Mouse (Mus musculus) forebrain, postnatal 0 days (tissue): ENCODE results near the gene Stn1. TPM values are rescaled to one million over a fixed set of nuclear protein-coding genes. Genes with fewer than 3 reads are reported as not detected.

Source experiments
- ATAC-seq: fragments of 200-750 bp; cut with Nextera tagmentation; 2 replicates; pipeline ENCODE4 v1.8.0; 2017; ENCODE audit warnings: mild to moderate bottlenecking, moderate library complexity
- DNase-seq: peaks from one replicate; pipeline ENCODE4 v3.0.0-alpha.2; 2015
- H3K27ac ChIP-seq: fragments of 300-500 bp; sonication (generic); 2 replicates; pipeline ENCODE4 v1.5.1; 2014; ENCODE audit warnings: low read depth, mild to moderate bottlenecking, antibody characterized with exemption, low read length, moderate library complexity, mixed read lengths
- H3K27me3 ChIP-seq: fragments of 300-500 bp; sonication (generic); 2 replicates; pipeline ENCODE4 v1.6.1; 2014; ENCODE audit warnings: mild to moderate bottlenecking, low read length, mixed read lengths; ENCODE audit not compliant: insufficient read depth
- H3K36me3 ChIP-seq: fragments of 300-500 bp; sonication (generic); 2 replicates; pipeline ENCODE4 v1.6.1; 2014; ENCODE audit warnings: mild to moderate bottlenecking, moderate library complexity; ENCODE audit not compliant: insufficient read depth
- H3K4me1 ChIP-seq: fragments of 300-500 bp; sonication (generic); 2 replicates; pipeline ENCODE4 v1.6.1; 2014; ENCODE audit warnings: antibody characterized with exemption; ENCODE audit not compliant: insufficient read depth
- H3K4me2 ChIP-seq: fragments of 300-500 bp; sonication (generic); 2 replicates; pipeline ENCODE4 v1.6.1; 2014; ENCODE audit warnings: low read depth, mild to moderate bottlenecking, moderate library complexity
- H3K4me3 ChIP-seq: fragments of 300-500 bp; sonication (generic); 2 replicates; pipeline ENCODE4 v1.5.1; 2014; ENCODE audit warnings: low read depth, low read length, mixed read lengths
- H3K9ac ChIP-seq: fragments of 300-500 bp; sonication (generic); 2 replicates; pipeline ENCODE4 v1.6.1; 2014; ENCODE audit warnings: mild to moderate bottlenecking
- H3K9me3 ChIP-seq: fragments of 300-500 bp; sonication (generic); 2 replicates; pipeline ENCODE4 v1.6.1; 2016; ENCODE audit warnings: low read length
- CTCF ChIP-seq: sonication (generic); IDR thresholded peaks from 2 replicates; pipeline ENCODE4 v1.5.1; 2016; ENCODE audit warnings: antibody characterized with exemption, control low read depth, low read depth
- WGBS: fragments of 180-500 bp; shearing (Covaris S2); extraction: QIAGEN DNeasy Blood & Tissue Kit; methylation state at CpG from one replicate; pipeline ENCODE4 v1.1.7; 2014; 5-methylcytosine and 5-hydroxymethylcytosine counted together
- polyA plus RNA-seq: library from polyadenylated mRNA; unstranded; fragments of >200 nt; fragmentation: Nextera tagmentation; extraction: Ambion mirVana; gene quantifications from 2 replicates; pipeline ENCODE4 v1.2.1, GENCODE M21; 2015
- total RNA-seq: library from RNA; depleted of rRNA; stranded (reverse); fragments of >200 nt; gene quantifications from 2 replicates; pipeline ENCODE4 v1.2.3, GENCODE M21; 2014

Gene Stn1
- total and polyA plus RNA-seq, 2 experiments from 2014 or later: 19.6 to 20.9 TPM

DNA sequence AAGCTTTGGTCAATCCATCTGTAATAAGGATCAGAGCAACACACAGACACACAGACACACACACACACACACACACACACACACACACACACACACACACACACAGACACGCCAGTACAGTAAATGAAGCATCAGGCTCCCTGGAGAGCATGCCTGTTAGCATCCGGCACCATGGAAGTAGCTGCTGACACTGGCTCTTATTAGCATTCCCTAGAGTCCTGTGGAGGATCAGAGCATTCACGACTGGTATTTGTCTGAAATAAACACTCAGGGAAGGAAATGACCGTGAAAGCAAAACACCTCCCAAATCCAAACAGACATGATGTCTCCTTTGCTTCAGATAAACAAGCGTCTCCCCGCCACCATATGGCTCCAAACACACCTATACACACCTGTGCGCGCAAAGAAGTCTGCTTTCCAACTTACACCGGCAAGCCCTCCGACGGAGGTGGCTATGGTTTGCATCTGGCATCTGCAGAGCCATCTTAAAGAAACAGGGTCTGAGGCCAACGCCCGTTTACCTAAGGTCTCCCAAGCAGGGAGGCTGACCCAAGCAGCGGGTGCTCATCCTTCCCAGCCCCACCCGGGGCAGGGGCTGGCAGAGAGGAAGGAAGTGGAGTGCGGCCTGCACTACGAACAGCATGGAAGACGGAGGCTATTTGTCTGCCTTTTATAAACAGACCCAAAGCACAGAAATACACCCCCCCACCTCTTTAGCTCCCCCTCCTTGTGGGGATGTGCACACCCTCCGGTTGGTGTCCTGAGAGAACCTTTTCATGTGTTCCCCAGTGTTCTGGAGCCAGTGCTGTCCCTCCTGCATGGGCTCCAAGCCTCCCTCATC is 77.0 kb downstream of the Stn1 start:
- Histone ChIP-seq H3K4me2 (no peak overlapping the region), H3K9me3 (no peaks in the 10 kb centered on the region), H3K36me3 (no peaks in the 10 kb centered on the region), H3K4me3 (no peak overlapping the region), H3K9ac (no peak overlapping the region), H3K27me3 (no peaks in the 10 kb centered on the region), H3K27ac (no peak overlapping the region), H3K4me1 (0 out of 2 replicates have a peak, but pooled peaks cover 7% of the 10 kb centered on the region)
- no peak for TF ChIP-seq CTCF
- ATAC-seq (no peak), DNase-seq (no peak)
- 67% methylated on average over 19 of the region's 19 CpGs for WGBS

DNA sequence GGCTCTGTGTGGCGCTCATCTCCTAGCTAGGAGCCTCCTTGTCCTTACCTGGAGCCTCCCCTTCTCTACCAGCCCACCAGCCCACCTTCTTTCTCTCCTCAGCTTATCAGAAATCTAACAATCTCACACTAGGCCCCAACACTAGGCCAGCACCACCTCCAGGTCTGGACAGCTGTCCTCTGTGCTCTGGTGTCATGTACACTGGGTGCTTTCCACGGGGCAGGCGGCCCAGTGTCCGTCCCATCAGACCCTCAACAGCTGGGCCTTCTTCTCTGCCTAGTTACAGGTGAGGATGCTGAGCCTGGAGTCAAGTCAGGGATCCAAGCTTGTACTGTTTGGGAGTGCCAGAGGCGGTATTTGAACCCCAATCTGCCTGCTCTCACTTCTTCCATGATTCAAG is 78.1 kb downstream of the Stn1 start:
- no peaks in the 10 kb centered on the region for H3K36me3 ChIP-seq

DNA sequence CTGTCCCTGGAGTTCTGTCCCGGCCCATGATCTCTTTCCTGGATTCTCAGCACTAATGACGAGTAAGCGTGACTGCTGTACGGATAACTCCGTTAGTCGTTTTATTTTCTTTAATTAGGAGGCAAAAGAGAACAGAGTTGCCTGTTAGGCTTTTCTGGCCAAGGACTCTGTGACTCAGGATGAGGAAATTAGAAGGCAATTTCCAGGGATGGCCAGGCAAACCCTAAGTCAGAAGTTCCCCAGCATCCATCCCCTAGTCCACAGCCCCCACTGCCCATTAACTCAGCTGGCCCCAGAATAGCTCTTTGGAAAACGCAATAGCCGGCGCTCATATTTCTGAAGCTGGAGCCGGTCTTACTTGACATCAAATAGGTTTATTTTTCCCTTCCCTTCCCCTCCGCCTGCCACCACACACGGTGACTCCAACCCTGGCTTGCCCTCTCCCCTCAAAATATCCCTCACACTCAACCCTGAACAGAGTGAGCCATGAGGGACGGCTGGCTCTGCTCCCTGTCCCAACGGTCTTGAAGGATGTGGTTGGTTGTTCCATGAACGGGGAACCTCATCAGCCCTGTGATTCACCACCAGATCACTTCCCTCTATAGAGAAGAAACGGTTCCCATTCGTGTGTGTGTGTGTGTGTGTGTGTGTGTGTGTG is 78.7 kb downstream of the Stn1 start:
- Histone ChIP-seq H3K27me3 (no peaks in the 10 kb centered on the region), H3K4me3 (no peak overlapping the region), H3K9me3 (no peaks in the 10 kb centered on the region), H3K27ac (no peak overlapping the region), H3K36me3 (no peaks in the 10 kb centered on the region), H3K4me2 (no peak overlapping the region), H3K9ac (no peak overlapping the region), H3K4me1 (peaks cover 16% of the 10 kb centered on the region; the same call in 1 of the 2 replicates)
- no peak for ATAC-seq
- no peak for DNase-seq
- 60% methylated on average over 17 of the region's 17 CpGs for WGBS
- no peak for TF ChIP-seq CTCF

More for the DNA sequence above, 78.1 kb downstream of the Stn1 start:
- ATAC-seq (no peak), DNase-seq (no peak)
- Histone ChIP-seq H3K9me3 (no peaks in the 10 kb centered on the region), H3K27me3 (no peaks in the 10 kb centered on the region), H3K4me3 (no peak overlapping the region), H3K4me1 (peaks cover 11% of the 10 kb centered on the region; the same call in 1 of the 2 replicates), H3K9ac (no peak overlapping the region), H3K4me2 (no peak overlapping the region), H3K27ac (no peak overlapping the region)
- 91% methylated on average over 5 of the region's 5 CpGs for WGBS
- TF ChIP-seq CTCF: no peak

DNA sequence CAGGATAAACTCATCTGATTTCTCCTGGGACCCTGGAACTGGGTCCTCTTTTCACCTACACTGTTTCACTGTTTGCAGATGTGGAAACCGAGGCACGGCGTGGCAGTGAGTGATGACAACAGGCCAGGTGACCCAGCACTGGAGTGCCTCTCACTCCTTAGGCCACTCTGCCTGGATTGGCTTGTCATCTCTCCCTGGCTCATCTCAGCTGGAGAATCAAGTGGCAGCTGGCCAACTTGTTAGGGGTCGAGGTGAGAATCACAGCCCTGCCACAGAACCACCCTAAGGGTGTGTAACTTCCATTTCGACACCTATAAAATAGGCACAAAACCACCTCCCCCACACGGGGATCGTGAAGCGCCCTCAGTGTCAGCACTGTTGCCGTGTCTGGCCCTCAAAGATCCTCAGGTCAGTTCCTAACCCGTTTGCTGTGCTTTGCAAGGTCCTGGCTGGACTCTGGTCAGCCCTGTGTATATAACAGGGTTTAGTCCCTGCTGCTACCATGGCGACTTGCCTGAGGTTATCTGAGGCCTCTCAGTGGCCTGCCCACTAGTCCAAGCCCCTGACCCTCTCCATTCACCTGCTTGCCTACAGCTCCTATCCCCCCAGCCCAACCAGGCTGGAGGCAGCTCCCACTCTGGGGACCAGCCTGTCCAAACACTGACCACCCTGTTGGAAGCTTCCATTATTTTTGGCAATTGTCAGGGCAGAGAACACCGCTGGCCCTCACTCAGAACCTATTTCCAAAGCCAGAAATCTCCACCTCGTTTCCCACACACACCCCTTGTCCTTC is 79.4 kb downstream of the Stn1 start:
- H3K4me2 ChIP-seq: no peak overlapping the region
- no peak for TF ChIP-seq CTCF
- no peaks in the 10 kb centered on the region for H3K36me3 ChIP-seq
- no peak overlapping the region for H3K4me3 ChIP-seq
- no peaks in the 10 kb centered on the region for H3K9me3 ChIP-seq
- no peaks in the 10 kb centered on the region for H3K27me3 ChIP-seq
- no peak for ATAC-seq
- H3K9ac ChIP-seq: no peak overlapping the region
- peaks cover 11% of the 10 kb centered on the region; the same call in 1 of the 2 replicates for H3K4me1 ChIP-seq
- 68% methylated on average over 13 of the region's 13 CpGs for WGBS
- no peak for DNase-seq
- H3K27ac ChIP-seq: no peak overlapping the region

DNA sequence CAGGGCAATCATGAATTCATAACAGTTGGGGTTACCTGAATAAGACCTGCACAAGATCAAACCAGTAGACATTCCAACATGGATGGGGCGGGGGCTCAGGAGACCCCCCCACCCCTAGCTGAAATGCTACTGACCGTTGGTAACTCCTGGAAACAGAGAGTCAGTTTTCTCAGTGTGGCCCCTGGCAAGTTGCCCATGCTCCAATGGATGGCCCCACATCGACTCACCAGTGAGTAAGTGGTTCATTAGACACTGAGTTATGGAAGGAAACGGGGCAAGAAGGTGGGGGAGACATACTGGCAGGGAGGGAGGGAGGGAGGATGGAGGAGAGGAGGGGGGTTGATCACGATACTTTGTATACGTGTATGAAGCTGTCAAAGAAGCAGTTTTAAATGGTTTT is 81.3 kb downstream of the Stn1 start:
- Histone ChIP-seq H3K9ac (no peak overlapping the region), H3K9me3 (no peaks in the 10 kb centered on the region), H3K27me3 (no peaks in the 10 kb centered on the region), H3K4me1 (peaks cover 8% of the 10 kb centered on the region; the same call in 1 of the 2 replicates), H3K4me2 (no peak overlapping the region), H3K27ac (no peak overlapping the region), H3K4me3 (no peak overlapping the region), H3K36me3 (no peaks in the 10 kb centered on the region)
- DNase-seq (no peak), ATAC-seq (no peak)
- no peak for TF ChIP-seq CTCF
- WGBS: 57% methylated on average over 6 of the region's 6 CpGs

DNA sequence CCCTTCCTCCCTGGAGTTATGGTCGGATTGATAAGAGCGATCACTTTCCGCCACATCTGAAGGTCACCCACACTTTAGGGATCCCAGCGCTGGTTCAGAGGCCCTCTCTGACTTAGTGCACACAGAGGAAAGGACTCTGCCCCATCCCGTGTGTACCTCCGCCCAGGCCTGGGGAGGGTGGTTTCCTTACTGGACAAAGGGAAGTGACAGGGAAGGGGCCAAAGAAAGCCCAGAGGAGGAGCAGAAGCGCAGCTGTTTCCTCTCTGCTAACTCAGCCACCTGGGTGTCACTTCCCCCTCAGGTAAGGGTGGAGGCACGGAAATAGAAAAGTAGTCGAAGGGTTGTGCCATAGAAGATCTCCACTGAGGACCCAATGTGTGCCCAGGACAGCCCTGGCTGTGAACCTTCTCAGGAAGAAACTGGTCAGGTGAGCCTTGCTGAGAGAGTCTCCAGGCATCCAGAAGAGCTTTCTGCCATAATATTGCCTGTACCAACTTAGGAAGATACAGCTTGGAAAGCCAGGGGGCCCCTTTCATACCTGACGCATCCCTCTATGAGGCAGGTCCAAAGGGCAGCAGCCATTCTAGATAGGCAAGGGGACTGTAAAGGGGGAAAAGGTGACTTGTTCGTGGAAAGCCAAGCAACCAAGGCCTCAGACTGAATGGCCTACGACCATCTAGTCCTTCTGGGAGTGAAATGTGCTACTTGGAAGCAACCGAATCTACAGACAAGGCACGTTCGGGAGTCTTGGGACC is 82.1 kb downstream of the Stn1 start:
- no peak for TF ChIP-seq CTCF
- Histone ChIP-seq H3K36me3 (no peaks in the 10 kb centered on the region), H3K9ac (no peak overlapping the region), H3K27ac (no peak overlapping the region), H3K9me3 (no peaks in the 10 kb centered on the region), H3K4me1 (peaks cover 8% of the 10 kb centered on the region; the same call in 1 of the 2 replicates), H3K4me3 (no peak overlapping the region), H3K27me3 (no peaks in the 10 kb centered on the region), H3K4me2 (no peak overlapping the region)
- DNase-seq (no peak), ATAC-seq (no peak)
- 90% methylated on average over 15 of the region's 15 CpGs for WGBS
